In the genomic region with DNA sequence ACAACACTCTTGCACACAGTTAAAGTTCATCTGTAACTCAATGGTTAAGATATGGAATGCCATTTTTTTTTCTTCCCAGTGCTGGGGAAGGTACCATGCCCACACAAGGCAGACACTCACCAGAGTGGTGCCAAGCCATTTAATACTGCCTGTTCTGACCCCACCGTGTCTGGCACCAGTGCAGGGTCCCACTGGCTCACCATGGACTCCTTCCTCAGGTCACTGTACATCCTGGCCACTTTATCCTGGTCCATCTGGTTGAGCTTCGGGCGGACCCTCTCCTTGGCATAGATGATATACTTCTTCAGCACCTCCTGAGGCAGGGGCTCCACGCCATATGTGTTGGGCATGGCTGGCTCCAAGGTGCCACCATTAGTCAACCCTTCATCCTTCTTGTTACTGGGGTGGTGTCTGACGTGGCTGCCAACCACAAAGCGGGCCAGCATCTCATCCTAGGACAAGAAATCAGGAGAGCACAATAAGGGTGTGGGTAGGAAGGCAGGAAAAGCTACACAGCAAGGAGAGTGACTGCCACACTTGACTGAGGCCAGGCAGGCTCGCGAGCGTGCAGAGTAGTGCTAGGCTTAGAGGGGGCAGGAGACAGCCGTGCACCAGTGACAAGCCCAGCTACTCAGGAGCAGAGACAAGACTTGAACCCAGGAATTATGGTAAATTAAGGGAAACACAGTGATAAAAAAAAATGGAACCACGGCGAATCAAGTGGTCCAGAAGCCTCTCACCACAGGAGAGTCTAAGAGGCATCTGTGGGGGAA, we compare ENCODE assay signal across 25 mouse cellular contexts. TPM values are rescaled to one million over a fixed set of nuclear protein-coding genes. Genes with fewer than 3 reads are reported as not detected.
DNase-seq lines count a peak whose midpoint lies in the region; ATAC-seq lines count a peak whose summit lies in the region.
"Had no signal": no experiment of that assay in that cellular context is flagged by ENCODE, and none has a peak within 500 bp of the region (broad histone marks: within the 10 kb centered on the region; RNA-seq: fewer than 3 reads in every experiment).

No protein-coding gene starts in this region.

- H3K27ac ChIP-seq in hindbrain, embryonic 10.5 days, result peak overlapping the region; percentile 25; the same call in 1 of the 2 replicates
- no peak overlapping the region for H3K27ac ChIP-seq in hindbrain, embryonic 11.5 days (ENCODE audit: low read depth, low read length)
- H3K27ac ChIP-seq in neural tube, embryonic 12.5 days, result no peak overlapping the region
- no peak overlapping the region for H3K27ac ChIP-seq in neural tube, embryonic 15.5 days (replicated peaks)
- peak overlapping the region; percentile 57 for H3K27ac ChIP-seq in midbrain, embryonic 13.5 days
- H3K27ac ChIP-seq: embryonic facial prominence, embryonic 15.5 days; intestine, embryonic 15.5 days; left cerebral cortex, adult 2 months; limb, embryonic 15.5 days; liver, embryonic 14.5 days; lung, embryonic 15.5 days had no signal

- no peak overlapping the region for H3K4me3 ChIP-seq in hindbrain, embryonic 10.5 days
- H3K4me3 ChIP-seq in hindbrain, embryonic 11.5 days (ENCODE audit: low read depth, low read length), result no peak overlapping the region
- no peak overlapping the region for H3K4me3 ChIP-seq in neural tube, embryonic 12.5 days
- no peak overlapping the region for H3K4me3 ChIP-seq in neural tube, embryonic 15.5 days (replicated peaks)
- H3K4me3 ChIP-seq in midbrain, embryonic 13.5 days (replicated peaks), result no peak overlapping the region
- H3K4me3 ChIP-seq: embryonic facial prominence, embryonic 15.5 days; intestine, embryonic 15.5 days; left cerebral cortex, adult 2 months; limb, embryonic 15.5 days; lung, embryonic 15.5 days; megakaryocyte, embryonic 14.5 days had no signal

- no peak for ATAC-seq in hindbrain, embryonic 11.5 days (ENCODE audit: low FRiP score)
- ATAC-seq in neural tube, embryonic 12.5 days (ENCODE audit: low FRiP score, low read depth), result 0 out of 2 replicates have a peak, but pooled peaks have one; percentile 5
- ATAC-seq in neural tube, embryonic 15.5 days (ENCODE audit: low FRiP score), result no peak
- 0 out of 2 replicates have a peak, but pooled peaks have one; percentile 10 for ATAC-seq in midbrain, embryonic 13.5 days
- ATAC-seq: activated CD4-positive, CD25-positive, alpha-beta regulatory T cell, adult 4 months; intestine, embryonic 15.5 days had no signal

- H3K27me3 ChIP-seq in hindbrain, embryonic 10.5 days (ENCODE audit: insufficient read depth, poor library complexity, severe bottlenecking), result no peaks in the 10 kb centered on the region
- no peaks in the 10 kb centered on the region for H3K27me3 ChIP-seq in hindbrain, embryonic 11.5 days (ENCODE audit: control insufficient read depth, insufficient read depth, low read length)
- H3K27me3 ChIP-seq in neural tube, embryonic 12.5 days (replicated peaks), result no peaks in the 10 kb centered on the region
- no peaks in the 10 kb centered on the region for H3K27me3 ChIP-seq in neural tube, embryonic 15.5 days (replicated peaks)
- H3K27me3 ChIP-seq in midbrain, embryonic 13.5 days, result no peaks in the 10 kb centered on the region
- H3K27me3 ChIP-seq: embryonic facial prominence, embryonic 15.5 days; intestine, embryonic 15.5 days; limb, embryonic 15.5 days; lung, embryonic 15.5 days; megakaryocyte, embryonic 14.5 days had no signal

- peaks cover 11% of the 10 kb centered on the region; the same call in 1 of the 2 replicates for H3K4me1 ChIP-seq in hindbrain, embryonic 10.5 days (replicated peaks)
- H3K4me1 ChIP-seq in hindbrain, embryonic 11.5 days (replicated peaks; ENCODE audit: control insufficient read depth, insufficient read depth, low read length), result no peaks in the 10 kb centered on the region
- H3K4me1 ChIP-seq in neural tube, embryonic 12.5 days, result peaks cover 3% of the 10 kb centered on the region; the same call in 1 of the 2 replicates
- H3K4me1 ChIP-seq in neural tube, embryonic 15.5 days, result 0 out of 2 replicates have a peak, but pooled peaks cover 9% of the 10 kb centered on the region
- H3K4me1 ChIP-seq in midbrain, embryonic 13.5 days (replicated peaks), result peaks cover 14% of the 10 kb centered on the region
- H3K4me1 ChIP-seq: embryonic facial prominence, embryonic 15.5 days; limb, embryonic 15.5 days; lung, embryonic 15.5 days had no signal

- H3K4me2 ChIP-seq in hindbrain, embryonic 11.5 days (replicated peaks; ENCODE audit: low read depth, low read length), result no peak overlapping the region
- no peak overlapping the region for H3K4me2 ChIP-seq in neural tube, embryonic 12.5 days (replicated peaks)
- H3K4me2 ChIP-seq in neural tube, embryonic 15.5 days, result no peak overlapping the region
- H3K4me2 ChIP-seq in midbrain, embryonic 13.5 days (replicated peaks), result no peak overlapping the region
- H3K4me2 ChIP-seq: embryonic facial prominence, embryonic 15.5 days; heart, embryonic 11.5 days; intestine, embryonic 15.5 days; limb, embryonic 15.5 days; lung, embryonic 15.5 days had no signal

- H3K9ac ChIP-seq in hindbrain, embryonic 11.5 days (ENCODE audit: low read depth, low read length), result no peak overlapping the region
- H3K9ac ChIP-seq in neural tube, embryonic 12.5 days, result no peak overlapping the region
- H3K9ac ChIP-seq in neural tube, embryonic 15.5 days (replicated peaks), result no peak overlapping the region
- no peak overlapping the region for H3K9ac ChIP-seq in midbrain, embryonic 13.5 days (replicated peaks)
- H3K9ac ChIP-seq: embryonic facial prominence, embryonic 15.5 days; intestine, embryonic 15.5 days; limb, embryonic 15.5 days; liver, embryonic 14.5 days; lung, embryonic 15.5 days had no signal

- 91% methylated on average over 12 of the region's 12 CpGs for WGBS in hindbrain, embryonic 10.5 days
- 90% methylated on average over 12 of the region's 12 CpGs for WGBS in hindbrain, embryonic 11.5 days
- 81% methylated on average over 12 of the region's 12 CpGs for WGBS in neural tube, embryonic 12.5 days
- 72% methylated on average over 12 of the region's 12 CpGs for whole genome bisulfite sequencing in neural tube, embryonic 15.5 days
- 83% methylated on average over 12 of the region's 12 CpGs for WGBS in midbrain, embryonic 13.5 days

- no peaks in the 10 kb centered on the region for H3K9me3 ChIP-seq in hindbrain, embryonic 10.5 days
- no peaks in the 10 kb centered on the region for H3K9me3 ChIP-seq in hindbrain, embryonic 11.5 days (ENCODE audit: control insufficient read depth, low read length)
- H3K9me3 ChIP-seq in neural tube, embryonic 12.5 days, result no peaks in the 10 kb centered on the region
- H3K9me3 ChIP-seq in neural tube, embryonic 15.5 days (replicated peaks), result no peaks in the 10 kb centered on the region
- H3K9me3 ChIP-seq in midbrain, embryonic 13.5 days, result no peaks in the 10 kb centered on the region
- H3K9me3 ChIP-seq: embryonic facial prominence, embryonic 15.5 days; intestine, embryonic 15.5 days; limb, embryonic 15.5 days; lung, embryonic 15.5 days; megakaryocyte, embryonic 14.5 days had no signal

- DNase-seq in cerebellum, postnatal 10 days, result peak; percentile 59 to 86
- no peak for DNase-seq in cerebellum, adult 11 months
- DNase-seq in hindbrain, embryonic 10.5 days (ENCODE audit: low spot score), result no peak
- DNase-seq in hindbrain, embryonic 11.5 days (ENCODE audit: low spot score), result no peak
- DNase-seq: adrenal gland, adult 8-10 months; cerebellum, adult 2 months; cerebellum, postnatal 36 days; embryo, embryonic 11 days; gastrocnemius, postnatal 14 days; heart, adult 11 months; kidney, adult 8-10 months; kidney, postnatal 10 days; lung, postnatal 36 days had no signal

- peaks cover 100% of the 10 kb centered on the region for H3K36me3 ChIP-seq in hindbrain, embryonic 10.5 days
- peaks cover 6% of the 10 kb centered on the region; the same call in 1 of the 2 replicates for H3K36me3 ChIP-seq in hindbrain, embryonic 11.5 days (ENCODE audit: control insufficient read depth, insufficient read depth, low read length)
- peaks cover 81% of the 10 kb centered on the region for H3K36me3 ChIP-seq in neural tube, embryonic 12.5 days
- peaks cover 22% of the 10 kb centered on the region for H3K36me3 ChIP-seq in neural tube, embryonic 15.5 days
- H3K36me3 ChIP-seq in midbrain, embryonic 13.5 days, result peaks cover 75% of the 10 kb centered on the region

RNA-seq across cellular contexts. Expression of a gene that starts 11.0 kb away (rescaled TPM):
- 81.1 and 182 TPM in 2 replicates for polyA plus RNA-seq in hindbrain, embryonic 10.5 days (2016; fragmentation: Nextera tagmentation; extraction: Ambion mirVana)
- 151 and 156 TPM in 2 replicates for polyA plus RNA-seq in hindbrain, embryonic 11.5 days (2014; fragmentation: Nextera tagmentation; extraction: Ambion mirVana)
- 362 and 381 TPM in 2 replicates for polyA plus RNA-seq in neural tube, embryonic 12.5 days (2016; fragmentation: Nextera tagmentation; extraction: Ambion mirVana)
- polyA plus RNA-seq in neural tube, embryonic 15.5 days (2015; fragmentation: Nextera tagmentation; extraction: Ambion mirVana), result 504 and 640 TPM in 2 replicates
- polyA plus RNA-seq in midbrain, embryonic 13.5 days (2015; fragmentation: Nextera tagmentation; extraction: Ambion mirVana), result 478 and 520 TPM in 2 replicates
- polyA plus RNA-seq: activated CD4-positive, CD25-positive, alpha-beta regulatory T cell, adult 4 months had no signal

RNA-seq across cellular contexts. Expression of a gene that starts 12.8 kb away (rescaled TPM):
- 222 and 292 TPM in 2 replicates for polyA plus RNA-seq in hindbrain, embryonic 10.5 days (2016; fragmentation: Nextera tagmentation; extraction: Ambion mirVana)
- 146 and 191 TPM in 2 replicates for polyA plus RNA-seq in hindbrain, embryonic 11.5 days (2014; fragmentation: Nextera tagmentation; extraction: Ambion mirVana)
- 120 and 127 TPM in 2 replicates for polyA plus RNA-seq in neural tube, embryonic 12.5 days (2016; fragmentation: Nextera tagmentation; extraction: Ambion mirVana)
- polyA plus RNA-seq in neural tube, embryonic 15.5 days (2015; fragmentation: Nextera tagmentation; extraction: Ambion mirVana), result 20.5 and 52.5 TPM in 2 replicates
- 66.2 and 71.9 TPM in 2 replicates for polyA plus RNA-seq in midbrain, embryonic 13.5 days (2015; fragmentation: Nextera tagmentation; extraction: Ambion mirVana)

RNA-seq across cellular contexts. Expression of a gene that starts 16.2 kb away (rescaled TPM):
- polyA plus RNA-seq in hindbrain, embryonic 10.5 days (2016; fragmentation: Nextera tagmentation; extraction: Ambion mirVana), result 60.5 and 62.3 TPM in 2 replicates
- polyA plus RNA-seq in hindbrain, embryonic 11.5 days (2014; fragmentation: Nextera tagmentation; extraction: Ambion mirVana), result 40.1 and 45.4 TPM in 2 replicates
- 60.6 and 61.2 TPM in 2 replicates for polyA plus RNA-seq in neural tube, embryonic 12.5 days (2016; fragmentation: Nextera tagmentation; extraction: Ambion mirVana)
- 88.1 and 91.7 TPM in 2 replicates for polyA plus RNA-seq in neural tube, embryonic 15.5 days (2015; fragmentation: Nextera tagmentation; extraction: Ambion mirVana)
- 66.9 and 70.2 TPM in 2 replicates for polyA plus RNA-seq in midbrain, embryonic 13.5 days (2015; fragmentation: Nextera tagmentation; extraction: Ambion mirVana)

RNA-seq across cellular contexts. Expression of a gene that starts 44.0 kb away (rescaled TPM):
- 27.2 and 27.5 TPM in 2 replicates for polyA plus RNA-seq in hindbrain, embryonic 10.5 days (2016; fragmentation: Nextera tagmentation; extraction: Ambion mirVana)
- 16.1 and 18.4 TPM in 2 replicates for polyA plus RNA-seq in hindbrain, embryonic 11.5 days (2014; fragmentation: Nextera tagmentation; extraction: Ambion mirVana)
- polyA plus RNA-seq in neural tube, embryonic 12.5 days (2016; fragmentation: Nextera tagmentation; extraction: Ambion mirVana), result 37.3 and 38.2 TPM in 2 replicates
- polyA plus RNA-seq in neural tube, embryonic 15.5 days (2015; fragmentation: Nextera tagmentation; extraction: Ambion mirVana), result 42.4 and 45.4 TPM in 2 replicates
- polyA plus RNA-seq in midbrain, embryonic 13.5 days (2015; fragmentation: Nextera tagmentation; extraction: Ambion mirVana), result 35.9 and 36.2 TPM in 2 replicates

Comparison
In these comparisons a context has a peak if more than half of its experiments do, and no peak if none do; other contexts are left out.
1. DNase-seq: peak in cerebellum, postnatal 10 days (2 of 2); none in cerebellum, adult 11 months (single experiment), hindbrain, embryonic 10.5 days (single experiment) and hindbrain, embryonic 11.5 days (single experiment).
2. H3K27ac ChIP-seq: peak in hindbrain, embryonic 10.5 days (single experiment) and midbrain, embryonic 13.5 days (single experiment); none in hindbrain, embryonic 11.5 days (single experiment), neural tube, embryonic 12.5 days (single experiment) and neural tube, embryonic 15.5 days (single experiment).
3. ATAC-seq: peak in neural tube, embryonic 12.5 days (single experiment) and midbrain, embryonic 13.5 days (single experiment); none in hindbrain, embryonic 11.5 days (single experiment) and neural tube, embryonic 15.5 days (single experiment).